Mouse (Mus musculus) MEL (cell line): ENCODE data around the gene Coro2b. TPM values are rescaled to one million over a fixed set of nuclear protein-coding genes. Genes with fewer than 3 reads are reported as not detected.

Source experiments
- DNase-seq: peaks from one replicate; pipeline ENCODE4 v3.0.0; 2011; ENCODE audit warnings: low read depth, low spot score
- H3K27ac ChIP-seq: 2 replicates; pipeline ENCODE4 v1.5.1; 2012; ENCODE audit warnings: low read depth, mild to moderate bottlenecking, control low read depth, low read length, moderate library complexity; ENCODE audit not compliant: control insufficient read depth
- H3K27me3 ChIP-seq, 2 experiments: fragments of 150-350 bp in 1 of 2; sonication (generic) in 1 of 2; 2 replicates each; pipeline ENCODE4 v1.6.1; 2012; ENCODE audit warnings: low read length in 2 of 2, mild to moderate bottlenecking in 2 of 2, improper control_type of control experiment in 1 of 2, moderate library complexity in 1 of 2; ENCODE audit not compliant: insufficient read depth in 2 of 2, control insufficient read depth in 1 of 2
- H3K36me3 ChIP-seq, 2 experiments: 2 replicates each; pipeline ENCODE4 v1.6.1; 2012 to 2014; ENCODE audit warnings: low read length in 2 of 2, improper control_type of control experiment in 1 of 2, inconsistent platforms in 1 of 2, mild to moderate bottlenecking in 1 of 2; ENCODE audit not compliant: insufficient read depth in 2 of 2, control insufficient read depth in 1 of 2
- H3K4me1 ChIP-seq, 2 experiments: fragments of 150-350 bp in 1 of 2; sonication (generic) in 1 of 2; 2 replicates each; pipeline ENCODE4 v1.6.1; 2012; ENCODE audit warnings: low read length in 2 of 2, improper control_type of control experiment in 1 of 2, mild to moderate bottlenecking in 1 of 2; ENCODE audit not compliant: insufficient read depth in 2 of 2, control insufficient read depth in 1 of 2
- H3K4me3 ChIP-seq, 2 experiments: fragments of 150-350 bp in 1 of 2; sonication (generic) in 1 of 2; 2 replicates each; pipeline ENCODE4 v1.5.1; 2012; ENCODE audit warnings: low read depth in 2 of 2, low read length in 2 of 2, mild to moderate bottlenecking in 2 of 2, moderate library complexity in 2 of 2, control low read depth in 1 of 2, improper control_type of control experiment in 1 of 2; ENCODE audit not compliant: control insufficient read depth in 1 of 2, insufficient read depth in 1 of 2
- H3K79me2 ChIP-seq: 2 replicates; pipeline ENCODE4 v1.6.1; 2012; ENCODE audit warnings: mild to moderate bottlenecking, low read length, moderate library complexity; ENCODE audit not compliant: control insufficient read depth, poor library complexity, insufficient read depth
- H3K9ac ChIP-seq: 2 replicates; pipeline ENCODE4 v1.6.1; 2012; ENCODE audit warnings: low read depth, mild to moderate bottlenecking, control low read depth, low read length, moderate library complexity; ENCODE audit not compliant: control insufficient read depth, poor library complexity, severe bottlenecking
- H3K9me3 ChIP-seq: fragments of 150-350 bp; sonication (generic); replicated peaks from 2 replicates; pipeline ENCODE4 v1.6.1; 2012; ENCODE audit warnings: mild to moderate bottlenecking, low read length, improper control_type of control experiment, moderate library complexity; ENCODE audit not compliant: insufficient read depth
- BHLHE40 ChIP-seq: IDR thresholded peaks from 2 replicates; pipeline ENCODE4 v1.6.1; 2012; ENCODE audit warnings: low read depth, mild to moderate bottlenecking, inconsistent platforms, low read length, improper control_type of control experiment, borderline replicate concordance
- CHD1 ChIP-seq: IDR thresholded peaks from 2 replicates; pipeline ENCODE4 v1.6.1; 2012; ENCODE audit warnings: low read depth, mild to moderate bottlenecking, inconsistent platforms, low read length, improper control_type of control experiment
- CTCF ChIP-seq, 3 experiments: IDR thresholded peaks in 2 of 3; conservative IDR thresholded peaks in 1 of 3; 2 replicates each; pipeline ENCODE4 v1.5.1; 2011 to 2012; ENCODE audit warnings: low read length in 3 of 3, low read depth in 2 of 3, mild to moderate bottlenecking in 2 of 3, improper control_type of control experiment in 1 of 3, inconsistent platforms in 1 of 3, mixed read lengths in 1 of 3, moderate library complexity in 1 of 3; ENCODE audit not compliant: control insufficient read depth in 1 of 3, insufficient read depth in 1 of 3, poor library complexity in 1 of 3, severe bottlenecking in 1 of 3
- ELF1 ChIP-seq: IDR thresholded peaks from 2 replicates; pipeline ENCODE4 v1.6.1; 2014; ENCODE audit warnings: low read depth, mild to moderate bottlenecking, inconsistent platforms, low read length, improper control_type of control experiment, moderate library complexity
- EP300 ChIP-seq, 2 experiments: IDR thresholded peaks; 2 replicates each; pipeline ENCODE4 v1.6.1; 2011; ENCODE audit warnings: improper control_type of control experiment in 2 of 2, low read length in 2 of 2, low read depth in 1 of 2, mild to moderate bottlenecking in 1 of 2
- ETS1 ChIP-seq: IDR thresholded peaks from 2 replicates; pipeline ENCODE4 v1.6.1; 2012; ENCODE audit warnings: low read depth, mild to moderate bottlenecking, inconsistent platforms, low read length, improper control_type of control experiment, moderate library complexity
- GABPA ChIP-seq: IDR thresholded peaks from 2 replicates; pipeline ENCODE4 v1.6.1; 2012; ENCODE audit warnings: low read depth, mild to moderate bottlenecking, inconsistent platforms, low read length, improper control_type of control experiment, moderate library complexity
- GATA1 ChIP-seq: IDR thresholded peaks from 2 replicates; pipeline ENCODE4 v1.6.1; 2011; ENCODE audit warnings: low read depth, low read length, improper control_type of control experiment
- HCFC1 ChIP-seq: IDR thresholded peaks from 2 replicates; pipeline ENCODE4 v1.6.1; 2012; ENCODE audit warnings: low read depth, mild to moderate bottlenecking, inconsistent platforms, low read length, improper control_type of control experiment, moderate library complexity
- MAFK ChIP-seq: IDR thresholded peaks from 2 replicates; pipeline ENCODE4 v1.6.1; 2011; ENCODE audit warnings: low read depth, mild to moderate bottlenecking, low read length, improper control_type of control experiment, borderline replicate concordance
- MAX ChIP-seq: IDR thresholded peaks from 2 replicates; pipeline ENCODE4 v1.6.1; 2011; ENCODE audit warnings: low read length, improper control_type of control experiment
- MEF2A ChIP-seq: IDR thresholded peaks from 2 replicates; pipeline ENCODE4 v1.6.1; 2014; ENCODE audit warnings: low read depth, mild to moderate bottlenecking, inconsistent platforms, low read length, improper control_type of control experiment; ENCODE audit not compliant: poor library complexity, insufficient replicate concordance, severe bottlenecking; ENCODE audit errors: extremely low read depth
- MYC ChIP-seq: IDR thresholded peaks from 2 replicates; pipeline ENCODE4 v1.6.1; 2011; ENCODE audit warnings: low read depth, mild to moderate bottlenecking, low read length, improper control_type of control experiment, moderate library complexity
- NELFE ChIP-seq: IDR thresholded peaks from 2 replicates; pipeline ENCODE4 v1.6.1; 2011; ENCODE audit warnings: low read depth, low read length, improper control_type of control experiment
- NRF1 ChIP-seq: IDR thresholded peaks from 2 replicates; pipeline ENCODE4 v1.6.1; 2014; ENCODE audit warnings: low read depth, mild to moderate bottlenecking, inconsistent platforms, low read length, improper control_type of control experiment, moderate library complexity; ENCODE audit not compliant: poor library complexity, insufficient read depth, severe bottlenecking
- POLR2AphosphoS5 ChIP-seq: IDR thresholded peaks from 2 replicates; pipeline ENCODE4 v1.6.1; 2012; ENCODE audit warnings: low read depth, borderline replicate concordance, mild to moderate bottlenecking, inconsistent platforms, low read length, moderate library complexity, mixed read lengths
- RAD21 ChIP-seq: IDR thresholded peaks from 2 replicates; pipeline ENCODE4 v1.6.1; 2011; ENCODE audit warnings: mild to moderate bottlenecking, low read depth, low read length, improper control_type of control experiment
- RCOR1 ChIP-seq: IDR thresholded peaks from 2 replicates; pipeline ENCODE4 v1.6.1; 2012; ENCODE audit warnings: low read depth, mild to moderate bottlenecking, inconsistent platforms, low read length, improper control_type of control experiment
- SIN3A ChIP-seq: IDR thresholded peaks from 2 replicates; pipeline ENCODE4 v1.6.1; 2012; ENCODE audit warnings: low read length, improper control_type of control experiment, inconsistent platforms
- SMC3 ChIP-seq: IDR thresholded peaks from 2 replicates; pipeline ENCODE4 v1.6.1; 2011; ENCODE audit warnings: low read depth, low read length, improper control_type of control experiment
- TAL1 ChIP-seq: IDR thresholded peaks from 2 replicates; pipeline ENCODE4 v1.6.1; 2012; ENCODE audit warnings: mild to moderate bottlenecking, inconsistent platforms, low read length, moderate library complexity, mixed read lengths
- TCF12 ChIP-seq: IDR thresholded peaks from 2 replicates; pipeline ENCODE4 v1.6.1; 2014; ENCODE audit warnings: low read depth, mild to moderate bottlenecking, inconsistent platforms, low read length, improper control_type of control experiment, moderate library complexity
- UBTF ChIP-seq: IDR thresholded peaks from 2 replicates; pipeline ENCODE4 v1.6.1; 2012; ENCODE audit warnings: low read depth, mild to moderate bottlenecking, inconsistent platforms, low read length, improper control_type of control experiment, moderate library complexity, borderline replicate concordance; ENCODE audit not compliant: insufficient read depth
- USF2 ChIP-seq, 2 experiments: IDR thresholded peaks; 2 replicates each; pipeline ENCODE4 v1.6.1; 2011 to 2012; ENCODE audit warnings: improper control_type of control experiment in 2 of 2, low read length in 2 of 2, borderline replicate concordance in 1 of 2, inconsistent platforms in 1 of 2, low read depth in 1 of 2, mild to moderate bottlenecking in 1 of 2; ENCODE audit not compliant: insufficient read depth in 1 of 2
- ZC3H11A ChIP-seq: IDR thresholded peaks from 2 replicates; pipeline ENCODE4 v1.6.1; 2012; ENCODE audit warnings: low read depth, mild to moderate bottlenecking, inconsistent platforms, low read length, improper control_type of control experiment
- polyA plus RNA-seq, 2 experiments: library from polyadenylated mRNA; stranded (reverse) in 1 of 2; unstranded in 1 of 2; fragments of >175 nt in 1 of 2; fragments of >200 nt in 1 of 2; gene quantifications; 2 replicates each; pipeline versions ENCODE4 v1.2.1 to v1.2.4; 2012; ENCODE audit warnings: low replicate concordance in 2 of 2, low read depth in 1 of 2; ENCODE audit not compliant: insufficient read length in 2 of 2, insufficient read depth in 1 of 2, missing spikeins in 1 of 2
- total RNA-seq: library from RNA; depleted of rRNA; stranded (reverse); fragments of 300-350 nt; gene quantifications from 2 replicates; pipeline ENCODE4 v1.2.3, GENCODE M21; 2012

The Coro2b gene
- total and polyA plus RNA-seq, 3 experiments, result not detected

- no peaks in the 10 kb centered on the region for H3K27me3 ChIP-seq
- H3K36me3 ChIP-seq, result no peaks in the 10 kb centered on the region
- no peak for DNase-seq
- no peak overlapping the region for H3K27ac ChIP-seq
- H3K9ac ChIP-seq, result no peak overlapping the region
- no peak overlapping the region for H3K4me3 ChIP-seq
- no peaks in the 10 kb centered on the region for H3K9me3 ChIP-seq
- H3K79me2 ChIP-seq, result no peaks in the 10 kb centered on the region
- H3K4me1 ChIP-seq, result no peaks in the 10 kb centered on the region
- TF ChIP-seq CHD1 (no peak), POLR2AphosphoS5 (no peak), SMC3 (peak; percentile 36), RAD21 (peak; percentile 28), NELFE (no peak), CTCF (IDR thresholded peaks at IDR 0.05 in 2 of 3, conservative IDR thresholded peaks at IDR 0.05 in 1 of 3; ENCODE audit: control insufficient read depth in 1 of 3, insufficient read depth in 1 of 3, low read depth in 2 of 3, low read length in 3 of 3, poor library complexity in 1 of 3, severe bottlenecking in 1 of 3) (peak; percentile 31 to 36 (median 32); a peak in 4 of 6 replicates)
- TF ChIP-seq, all 39 proteins: peak for 3
These were observed 118.1 kb downstream of the Coro2b start for GRCm38 (mm10) chr9:62418742-62419141.

DNA sequence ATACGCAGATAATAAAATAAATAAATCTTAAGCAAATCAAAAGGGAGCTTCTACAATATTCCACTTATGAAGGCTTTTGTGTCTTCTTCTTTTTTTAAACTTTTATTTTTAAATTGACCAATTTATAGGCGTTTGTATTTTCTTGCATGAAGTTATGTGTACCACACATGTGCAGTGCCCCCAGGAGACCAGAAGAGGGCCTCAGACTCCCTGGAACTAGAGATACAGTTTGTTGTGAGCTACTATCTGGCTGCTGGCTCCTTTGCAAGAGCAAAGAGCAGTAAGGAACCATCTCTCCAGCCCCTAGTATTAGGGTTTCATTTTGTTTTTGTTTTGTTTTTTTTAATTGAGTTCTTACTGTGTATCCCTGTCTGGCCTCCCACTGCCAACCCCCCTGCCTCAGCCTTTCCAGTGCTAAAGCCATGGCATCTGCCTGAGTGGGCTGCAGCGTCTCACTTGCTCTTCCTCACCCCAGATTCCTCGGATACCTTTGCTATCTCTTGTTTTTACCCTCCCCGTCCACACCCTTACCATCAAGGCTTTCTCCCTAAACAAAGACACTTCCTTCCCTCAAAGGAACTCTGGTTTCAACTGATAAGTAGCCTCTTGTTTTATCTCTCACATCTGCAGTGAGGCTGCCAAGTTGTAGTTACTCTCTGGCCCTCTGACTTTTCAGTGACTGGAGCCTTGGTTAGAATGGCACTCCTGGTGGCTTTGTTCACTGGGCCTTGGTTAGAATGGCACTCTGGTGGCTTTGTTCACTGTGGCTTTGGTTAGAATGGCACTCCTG, 129.3 kb downstream of the Coro2b start:
- H3K27ac ChIP-seq, result peak overlapping the region; percentile 81
- no peak overlapping the region for H3K9ac ChIP-seq
- H3K36me3 ChIP-seq, result peaks cover 0 to 15% of the 10 kb centered on the region in 2 experiments; a peak in 2 of 4 replicates
- DNase-seq, result peak; percentile 75
- no peak overlapping the region for H3K4me3 ChIP-seq
- H3K27me3 ChIP-seq, result no peaks in the 10 kb centered on the region
- H3K4me1 ChIP-seq, result peaks cover 11 to 18% of the 10 kb centered on the region in 2 experiments
- no peaks in the 10 kb centered on the region for H3K9me3 ChIP-seq
- no peaks in the 10 kb centered on the region for H3K79me2 ChIP-seq
- TF ChIP-seq NELFE, result no peak
- TF ChIP-seq ETS1, result peak; percentile 68
- peak; percentile 66 for TF ChIP-seq SIN3A
- TF ChIP-seq RAD21, result no peak; the same call in 1 of the 2 replicates
- TF ChIP-seq CTCF (IDR thresholded peaks at IDR 0.05 in 2 of 3, conservative IDR thresholded peaks at IDR 0.05 in 1 of 3; ENCODE audit: control insufficient read depth in 1 of 3, insufficient read depth in 1 of 3, low read depth in 2 of 3, low read length in 3 of 3, poor library complexity in 1 of 3, severe bottlenecking in 1 of 3), result peak in 2 of 3 experiments; percentile 14 to 32; a peak in 3 of 6 replicates
- peak; percentile 92 for TF ChIP-seq GATA1
- no peak for TF ChIP-seq UBTF
- TF ChIP-seq ELF1, result 0 out of 2 replicates have a peak, but pooled peaks have one; percentile 34
- peak; percentile 80 for TF ChIP-seq RCOR1
- TF ChIP-seq MAFK, result peak; percentile 41; the same call in 1 of the 2 replicates
- TF ChIP-seq NRF1, result no peak
- peak; percentile 86 to 90 for TF ChIP-seq EP300 (IDR thresholded peaks at IDR 0.05; ENCODE audit: low read depth in 1 of 2, low read length in 2 of 2)
- TF ChIP-seq MYC, result 0 out of 2 replicates have a peak, but pooled peaks have one; percentile 22
- TF ChIP-seq TCF12, result peak; percentile 96
- TF ChIP-seq MEF2A, result no peak
- no peak for TF ChIP-seq MAX
- no peak for TF ChIP-seq USF2 (IDR thresholded peaks at IDR 0.05; ENCODE audit: borderline replicate concordance in 1 of 2, insufficient read depth in 1 of 2, low read depth in 1 of 2, low read length in 2 of 2)
- TF ChIP-seq ZC3H11A, result 0 out of 2 replicates have a peak, but pooled peaks have one; percentile 2
- TF ChIP-seq HCFC1, result no peak
- 0 out of 2 replicates have a peak, but pooled peaks have one; percentile 15 for TF ChIP-seq BHLHE40
- 0 out of 2 replicates have a peak, but pooled peaks have one; percentile 1 for TF ChIP-seq SMC3
- no peak for TF ChIP-seq GABPA
- TF ChIP-seq TAL1, result peak; percentile 73
